Mouse (Mus musculus) right cerebral cortex, postnatal 36 days (tissue): ENCODE data around the gene Ccdc65.

Source experiments
- DNase-seq, 2 experiments: peaks; one replicate each; pipeline ENCODE4 v3.0.0; 2022; ENCODE audit warnings: low spot score in 2 of 2, mixed read lengths in 1 of 2

The Ccdc65 gene

GRCm38 (mm10) chr15:98707766-98708372, at the start of gene Ccdc65:
Gene Ccdc65, plus strand, starts transcription at chr15:98708207.
- peak; percentile 86 to 88 for DNase-seq

- no peak for DNase-seq
These were observed 45.8 kb upstream of the Ccdc65 start for GRCm38 (mm10) chr15:98662198-98662566.

GRCm38 (mm10) chr15:98662567-98663545, 45.2 kb upstream of the Ccdc65 start, which contains the start of gene Ddx23:
Gene Ddx23, minus strand, starts transcription at chr15:98662894.
- DNase-seq: peak; percentile 96

GRCm38 (mm10) chr15:98664042-98664907, 43.7 kb upstream of the Ccdc65 start:
- DNase-seq: no peak

- no peak for DNase-seq
These were observed 35.4 kb upstream of the Ccdc65 start for GRCm38 (mm10) chr15:98672592-98672991.

- no peak for DNase-seq
These were observed 34.3 kb upstream of the Ccdc65 start for GRCm38 (mm10) chr15:98673732-98674131.

- DNase-seq: no peak
These were observed 33.6 kb upstream of the Ccdc65 start for GRCm38 (mm10) chr15:98674284-98674993.

- DNase-seq: no peak
These were observed 32.9 kb upstream of the Ccdc65 start for GRCm38 (mm10) chr15:98674994-98675545.

GRCm38 (mm10) chr15:98675634-98676250, 32.3 kb upstream of the Ccdc65 start:
- no peak for DNase-seq

GRCm38 (mm10) chr15:98676471-98676870, 31.5 kb upstream of the Ccdc65 start:
- DNase-seq: no peak

GRCm38 (mm10) chr15:98676940-98677728, 30.9 kb upstream of the Ccdc65 start, which contains the start of gene Rnd1:
Gene Rnd1, minus strand, starts transcription at chr15:98677461.
- peak; percentile 85 to 90 for DNase-seq

GRCm38 (mm10) chr15:98677977-98678376, 30.0 kb upstream of the Ccdc65 start:
- DNase-seq: no peak

GRCm38 (mm10) chr15:98680660-98681059, 27.3 kb upstream of the Ccdc65 start:
- DNase-seq: no peak

GRCm38 (mm10) chr15:98681633-98682032, 26.4 kb upstream of the Ccdc65 start:
- no peak for DNase-seq

GRCm38 (mm10) chr15:98683177-98683576, 24.8 kb upstream of the Ccdc65 start:
- DNase-seq: no peak

GRCm38 (mm10) chr15:98683746-98684145, 24.3 kb upstream of the Ccdc65 start:
- no peak for DNase-seq

GRCm38 (mm10) chr15:98685926-98686325, 22.1 kb upstream of the Ccdc65 start:
- DNase-seq: no peak

GRCm38 (mm10) chr15:98689682-98690081, 18.3 kb upstream of the Ccdc65 start:
- no peak for DNase-seq

GRCm38 (mm10) chr15:98691486-98692147, 16.4 kb upstream of the Ccdc65 start:
- peak in 1 of 2 experiments; percentile 52 for DNase-seq
